Mouse (Mus musculus) c-Kit-positive CD71-positive TER-119-positive erythroid progenitor cells, embryonic 14.5 days (primary cell): Measurements from ENCODE around the gene Timp4.

Experiments
- DNase-seq: peaks from one replicate; pipeline ENCODE4 v3.0.0-alpha.2; 2013; ENCODE audit warnings: low spot score

Timp4 gene

GRCm38 (mm10) chr6:115252099-115252873, at the start of gene Timp4:
Gene Timp4 (minus strand): TSS chr6:115252205.
- no peak for DNase-seq

- no peak for DNase-seq
These were observed 41.9 kb upstream of the Timp4 start for GRCm38 (mm10) chr6:115293877-115294276.

GRCm38 (mm10) chr6:115292621-115293020, 40.6 kb upstream of the Timp4 start:
- DNase-seq: no peak

- DNase-seq: no peak
These were observed 39.8 kb upstream of the Timp4 start for GRCm38 (mm10) chr6:115291823-115292222.

- DNase-seq: no peak
These were observed 39.1 kb upstream of the Timp4 start for GRCm38 (mm10) chr6:115291068-115291467.

- no peak for DNase-seq
These were observed 38.6 kb upstream of the Timp4 start for GRCm38 (mm10) chr6:115290561-115290960.

- no peak for DNase-seq
These were observed 36.2 kb upstream of the Timp4 start for GRCm38 (mm10) chr6:115288223-115288622.

- DNase-seq: no peak
These were observed 34.4 kb upstream of the Timp4 start for GRCm38 (mm10) chr6:115286441-115286840.

- no peak for DNase-seq
These were observed 32.1 kb upstream of the Timp4 start for GRCm38 (mm10) chr6:115284153-115284552.

- no peak for DNase-seq
These were observed 27.6 kb upstream of the Timp4 start for GRCm38 (mm10) chr6:115279639-115280038.

GRCm38 (mm10) chr6:115278086-115278485, 26.1 kb upstream of the Timp4 start:
- no peak for DNase-seq

- no peak for DNase-seq
These were observed 23.3 kb upstream of the Timp4 start for GRCm38 (mm10) chr6:115275116-115275815.

- DNase-seq: no peak
These were observed 22.7 kb upstream of the Timp4 start for GRCm38 (mm10) chr6:115274705-115275104.

GRCm38 (mm10) chr6:115273346-115273745, 21.3 kb upstream of the Timp4 start:
- DNase-seq: no peak

- no peak for DNase-seq
These were observed 19.9 kb upstream of the Timp4 start for GRCm38 (mm10) chr6:115271866-115272271.

GRCm38 (mm10) chr6:115271326-115271725, 19.3 kb upstream of the Timp4 start:
- DNase-seq: no peak

- DNase-seq: no peak
These were observed 18.1 kb upstream of the Timp4 start for GRCm38 (mm10) chr6:115270085-115270484.

- DNase-seq: no peak
These were observed 17.6 kb upstream of the Timp4 start for GRCm38 (mm10) chr6:115269561-115269960.

GRCm38 (mm10) chr6:115268551-115269385, 16.8 kb upstream of the Timp4 start:
- no peak for DNase-seq

GRCm38 (mm10) chr6:115267916-115268315, 15.9 kb upstream of the Timp4 start:
- peak; percentile 10 for DNase-seq

- no peak for DNase-seq
These were observed 14.8 kb upstream of the Timp4 start for GRCm38 (mm10) chr6:115266791-115267190.

- no peak for DNase-seq
These were observed 8.5 kb upstream of the Timp4 start for GRCm38 (mm10) chr6:115260507-115260906.

- DNase-seq: no peak
These were observed 3.2 kb upstream of the Timp4 start for GRCm38 (mm10) chr6:115255171-115255570.
